Mouse (Mus musculus) brain, embryonic 14.5 days (tissue): Measurements from ENCODE around the gene Uchl5.

ENCODE experiments used
- CTCF ChIP-seq: fragments of 200-500 bp; IDR thresholded peaks from 2 replicates; pipeline ENCODE4 v1.5.1; 2012; ENCODE audit warnings: inconsistent platforms, mild to moderate bottlenecking, moderate library complexity, borderline replicate concordance; ENCODE audit not compliant: insufficient read depth, insufficient read length; ENCODE audit errors: extremely low read depth
- POLR2A ChIP-seq: fragments of 200-500 bp; IDR thresholded peaks from 2 replicates; pipeline ENCODE4 v1.6.1; 2012; ENCODE audit warnings: mild to moderate bottlenecking, inconsistent platforms, borderline replicate concordance; ENCODE audit not compliant: poor library complexity, insufficient read depth, insufficient read length, severe bottlenecking; ENCODE audit errors: extremely low read depth

DNA sequence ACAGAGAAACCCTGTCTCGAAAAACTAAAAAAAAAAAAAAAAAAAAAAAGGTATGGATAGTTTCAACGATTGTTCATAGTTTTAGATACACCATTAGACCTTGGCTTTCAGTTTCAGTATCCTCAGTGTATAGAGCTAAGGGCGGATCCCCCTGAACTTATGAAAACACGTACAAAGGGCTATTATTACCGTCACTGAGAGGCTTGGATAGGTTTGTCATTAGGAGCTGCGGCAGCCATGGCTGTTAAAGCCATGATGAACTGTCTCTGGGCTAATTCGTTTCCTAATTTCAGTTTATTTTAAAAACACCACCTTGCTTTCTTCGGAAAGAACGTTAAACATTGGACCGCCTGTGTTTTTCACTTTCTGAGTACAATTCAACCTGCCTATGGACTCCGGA, 38.3 kb upstream of the Uchl5 start:
- TF ChIP-seq POLR2A (no peak), CTCF (no peak)
